Mouse (Mus musculus) heart, adult 9 months (tissue): Measurements from ENCODE around the gene Elane.

Experiments used
- DNase-seq, 2 experiments: peaks; one replicate each; pipeline ENCODE4 v3.0.0; 2022; ENCODE audit warnings: low spot score in 2 of 2

Gene Elane

GRCm38 (mm10) chr10:79857894-79858293 lies 28.2 kb upstream of the Elane start:
- DNase-seq = no peak

GRCm38 (mm10) chr10:79858416-79859074 lies 27.5 kb upstream of the Elane start:
- DNase-seq = peak in 1 of 2 experiments; percentile 74

- DNase-seq = no peak
Measured at GRCm38 (mm10) chr10:79859116-79859515, 26.9 kb upstream of the Elane start.

GRCm38 (mm10) chr10:79860079-79860911 lies 25.8 kb upstream of the Elane start:
- DNase-seq = no peak

- DNase-seq = no peak
Measured at GRCm38 (mm10) chr10:79861230-79862048, 24.6 kb upstream of the Elane start.

GRCm38 (mm10) chr10:79862049-79862788 lies 23.8 kb upstream of the Elane start:
- DNase-seq = no peak

- DNase-seq = no peak
Measured at GRCm38 (mm10) chr10:79862925-79863324, 23.1 kb upstream of the Elane start.

GRCm38 (mm10) chr10:79864351-79865188 lies 21.5 kb upstream of the Elane start:
- DNase-seq = no peak

- no peak for DNase-seq
Measured at GRCm38 (mm10) chr10:79865189-79865601, 20.9 kb upstream of the Elane start.

- peak in 1 of 2 experiments; percentile 61 for DNase-seq
Measured at GRCm38 (mm10) chr10:79865801-79866295, 20.2 kb upstream of the Elane start.

GRCm38 (mm10) chr10:79866601-79867000 lies 19.4 kb upstream of the Elane start:
- DNase-seq = no peak

- no peak for DNase-seq
Measured at GRCm38 (mm10) chr10:79871845-79872244, 14.2 kb upstream of the Elane start.

GRCm38 (mm10) chr10:79872862-79873261 lies 13.2 kb upstream of the Elane start:
- no peak for DNase-seq

- no peak for DNase-seq
Measured at GRCm38 (mm10) chr10:79873313-79873712, 12.7 kb upstream of the Elane start.

GRCm38 (mm10) chr10:79873715-79874289 lies 12.2 kb upstream of the Elane start:
- DNase-seq = no peak

GRCm38 (mm10) chr10:79874290-79874862 lies 11.7 kb upstream of the Elane start, which contains the start of the genes Prtn3 and Plppr3:
Gene Prtn3 (plus strand): TSS chr10:79874476.
Gene Plppr3 (minus strand): TSS chr10:79874634.
- no peak for DNase-seq

GRCm38 (mm10) chr10:79877174-79877573 lies 8.9 kb upstream of the Elane start:
- DNase-seq = no peak

- DNase-seq = peak; percentile 73 to 75
Measured at GRCm38 (mm10) chr10:79877757-79878156, 8.3 kb upstream of the Elane start.

- DNase-seq = no peak
Measured at GRCm38 (mm10) chr10:79879527-79879926, 6.5 kb upstream of the Elane start.
